Mouse (Mus musculus) liver, adult 2 months (tissue): ENCODE data around the gene Ptprs. TPM values are rescaled to one million over a fixed set of nuclear protein-coding genes. Genes with fewer than 3 reads are reported as not detected.

Source experiments
- DNase-seq: peaks from one replicate; pipeline ENCODE4 v3.0.0-alpha.2; 2011; ENCODE audit warnings: low read depth, low spot score; ENCODE audit errors: extremely low read depth
- H3K27ac ChIP-seq: fragments of 200-500 bp; replicated peaks from 2 replicates; pipeline ENCODE4 v1.5.1; 2012; ENCODE audit warnings: low read depth, mild to moderate bottlenecking, control low read depth, inconsistent platforms, low read length; ENCODE audit not compliant: insufficient read depth
- H3K27me3 ChIP-seq: fragments of 200-500 bp; 2 replicates; pipeline ENCODE4 v1.6.1; 2012; ENCODE audit warnings: mild to moderate bottlenecking, moderate library complexity, low read length, inconsistent platforms; ENCODE audit not compliant: control insufficient read depth, insufficient read depth
- H3K36me3 ChIP-seq: fragments of 200-500 bp; 2 replicates; pipeline ENCODE4 v1.6.1; 2012; ENCODE audit warnings: low read length, inconsistent platforms; ENCODE audit not compliant: control insufficient read depth, insufficient read depth
- H3K4me1 ChIP-seq: fragments of 200-500 bp; 2 replicates; pipeline ENCODE4 v1.6.1; 2011; ENCODE audit warnings: low read length; ENCODE audit not compliant: control insufficient read depth, insufficient read depth
- H3K4me3 ChIP-seq: fragments of 200-500 bp; 2 replicates; pipeline ENCODE4 v1.5.1; 2011; ENCODE audit warnings: low read depth, mild to moderate bottlenecking, control low read depth, low read length, moderate library complexity; ENCODE audit not compliant: insufficient read depth
- H3K79me2 ChIP-seq: fragments of 200-500 bp; 2 replicates; pipeline ENCODE4 v1.6.1; 2012; ENCODE audit warnings: inconsistent platforms, mild to moderate bottlenecking, low read length, moderate library complexity; ENCODE audit not compliant: control insufficient read depth, insufficient read depth
- H3K9ac ChIP-seq: fragments of 200-500 bp; 2 replicates; pipeline ENCODE4 v1.6.1; 2012; ENCODE audit warnings: low read depth, mild to moderate bottlenecking, control low read depth, inconsistent platforms, low read length
- CTCF ChIP-seq: fragments of 200-500 bp; IDR thresholded peaks from 2 replicates; pipeline ENCODE4 v1.5.1; 2011; ENCODE audit warnings: low read depth, low read length, control low read depth
- POLR2A ChIP-seq: fragments of 200-500 bp; IDR thresholded peaks from 2 replicates; pipeline ENCODE4 v1.6.1; 2011; ENCODE audit warnings: low read length, control low read depth; ENCODE audit not compliant: insufficient read depth; ENCODE audit errors: extremely low read depth
- WGBS: fragments of 180-500 bp; shearing (Covaris S2); methylation state at CpG from one replicate; pipeline ENCODE4 v1.1.7; 2018; 5-methylcytosine and 5-hydroxymethylcytosine counted together
- polyA plus RNA-seq: library from polyadenylated mRNA; depleted of rRNA; stranded (reverse); fragments of >200 nt; gene quantifications from 2 replicates; pipeline ENCODE4 v1.2.3, GENCODE M21; 2012
- total RNA-seq: library from RNA; depleted of rRNA; stranded (reverse); fragments of >200 nt; gene quantifications from 2 replicates; pipeline ENCODE4 v1.2.3, GENCODE M21; 2014

Ptprs gene
- total and polyA plus RNA-seq, 2 experiments: 4.4 to 10.2 TPM

GRCm38 (mm10) chr17:56499229-56499628 lies 22.9 kb upstream of the Ptprs start:
- H3K9ac ChIP-seq: no peak overlapping the region
- no peaks in the 10 kb centered on the region for H3K4me1 ChIP-seq
- no peaks in the 10 kb centered on the region for H3K36me3 ChIP-seq
- no peak overlapping the region for H3K4me3 ChIP-seq
- no peak for TF ChIP-seq CTCF
- TF ChIP-seq POLR2A: no peak
- no peak for DNase-seq
- H3K27ac ChIP-seq: no peak overlapping the region
- peaks cover 2% of the 10 kb centered on the region; the same call in 1 of the 2 replicates for H3K27me3 ChIP-seq
- H3K79me2 ChIP-seq: no peaks in the 10 kb centered on the region
- WGBS: 78% methylated on average over 5 of the region's 5 CpGs

DNA sequence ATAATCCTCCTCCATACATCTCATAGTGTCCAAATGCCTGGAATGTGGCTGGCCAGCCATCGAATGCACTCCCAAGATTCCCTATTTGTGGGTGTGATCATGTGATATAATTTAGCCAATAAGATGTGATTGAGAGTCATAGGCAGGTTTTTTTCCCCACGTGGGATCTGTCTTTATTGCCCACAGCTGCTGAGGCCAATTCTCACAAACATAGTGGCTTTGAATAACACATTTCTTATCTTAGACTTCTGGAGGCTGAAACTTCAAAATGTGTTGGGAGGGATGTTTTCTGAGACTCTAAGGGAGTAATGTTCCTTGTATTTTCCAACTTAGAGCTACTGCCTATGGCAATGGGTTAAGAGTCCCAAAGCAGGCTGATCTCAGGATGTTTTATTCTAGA lies 18.2 kb upstream of the Ptprs start:
- 67% methylated on average over 2 of the region's 2 CpGs for WGBS
- peaks cover 2% of the 10 kb centered on the region; the same call in 1 of the 2 replicates for H3K27me3 ChIP-seq
- no peaks in the 10 kb centered on the region for H3K79me2 ChIP-seq
- no peak overlapping the region for H3K9ac ChIP-seq
- H3K27ac ChIP-seq: no peak overlapping the region
- H3K36me3 ChIP-seq: no peaks in the 10 kb centered on the region
- no peak overlapping the region for H3K4me3 ChIP-seq
- DNase-seq: no peak
- TF ChIP-seq CTCF: no peak
- no peak for TF ChIP-seq POLR2A
- no peaks in the 10 kb centered on the region for H3K4me1 ChIP-seq

DNA sequence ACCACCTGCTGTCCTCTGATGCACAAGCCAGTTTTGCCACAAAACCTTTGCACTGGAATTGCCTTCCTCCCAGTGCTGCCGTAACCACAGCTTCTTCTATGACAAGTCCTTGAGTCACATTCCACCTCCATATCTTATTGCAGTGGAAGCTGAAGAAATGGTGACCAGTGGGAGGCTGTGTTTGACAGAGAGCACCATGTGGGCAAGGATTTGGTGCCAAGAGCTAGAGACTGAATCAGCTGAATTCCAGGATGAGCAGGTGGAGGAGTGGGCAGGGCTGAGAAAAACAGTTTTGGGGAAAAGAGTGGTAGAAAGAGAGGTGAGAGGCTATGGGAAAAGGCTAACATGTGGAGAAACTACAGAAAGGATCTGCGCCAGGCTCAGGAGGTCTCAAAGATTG lies 17.6 kb upstream of the Ptprs start:
- DNase-seq: no peak
- Histone ChIP-seq H3K9ac (no peak overlapping the region), H3K36me3 (no peaks in the 10 kb centered on the region), H3K79me2 (no peaks in the 10 kb centered on the region), H3K4me3 (no peak overlapping the region), H3K4me1 (no peaks in the 10 kb centered on the region), H3K27ac (no peak overlapping the region), H3K27me3 (peaks cover 2% of the 10 kb centered on the region; the same call in 1 of the 2 replicates)
- no peak for TF ChIP-seq CTCF
- TF ChIP-seq POLR2A: no peak
- WGBS: 89% methylated on average over 2 of the region's 2 CpGs

DNA sequence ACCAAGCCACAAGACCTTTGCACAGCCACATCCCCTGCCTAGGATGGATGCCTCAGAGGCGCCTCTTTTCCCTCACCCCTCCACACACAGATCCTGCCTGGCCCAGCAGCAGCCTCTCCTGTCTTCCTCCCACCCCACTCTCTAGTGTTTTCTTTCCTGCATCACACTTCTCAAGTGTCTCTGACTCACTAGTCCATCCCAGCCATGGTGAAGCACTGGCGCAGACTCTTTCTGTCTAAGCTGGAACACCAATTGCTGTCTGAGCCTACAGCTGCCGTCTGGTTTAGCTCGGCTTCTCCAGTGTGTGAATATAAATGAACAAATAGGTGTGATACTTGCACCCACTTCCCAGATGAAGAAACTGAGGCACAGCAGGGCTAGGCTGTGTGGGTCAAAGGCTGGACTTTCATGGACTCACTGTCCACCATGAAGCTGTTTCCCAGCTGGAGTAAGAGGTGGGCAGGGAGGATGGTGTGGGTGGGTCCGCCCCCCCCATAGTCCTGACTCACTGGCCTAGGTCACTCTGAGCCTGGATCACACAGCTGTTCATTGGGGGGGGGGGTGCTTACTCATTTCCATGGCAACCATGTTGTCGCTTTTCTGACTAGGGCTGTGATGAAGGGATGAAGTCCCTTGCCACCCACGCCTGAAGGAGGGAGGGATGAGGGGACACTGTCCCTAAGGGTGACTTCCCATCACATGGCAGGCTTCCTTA lies 14.3 kb upstream of the Ptprs start:
- DNase-seq: no peak
- TF ChIP-seq CTCF (no peak), POLR2A (no peak)

GRCm38 (mm10) chr17:56488028-56488427 lies 11.7 kb upstream of the Ptprs start:
- Histone ChIP-seq H3K4me1 (no peaks in the 10 kb centered on the region), H3K79me2 (no peaks in the 10 kb centered on the region), H3K9ac (no peak overlapping the region), H3K27me3 (no peaks in the 10 kb centered on the region), H3K36me3 (no peaks in the 10 kb centered on the region), H3K4me3 (no peak overlapping the region), H3K27ac (no peak overlapping the region)
- DNase-seq: no peak
- TF ChIP-seq POLR2A (no peak), CTCF (no peak)
- 26% methylated on average over 12 of the region's 12 CpGs for WGBS

More for the DNA sequence above, 14.3 kb upstream of the Ptprs start:
- H3K27ac ChIP-seq: no peak overlapping the region
- no peaks in the 10 kb centered on the region for H3K4me1 ChIP-seq
- no peaks in the 10 kb centered on the region for H3K79me2 ChIP-seq
- no peaks in the 10 kb centered on the region for H3K36me3 ChIP-seq
- no peaks in the 10 kb centered on the region for H3K27me3 ChIP-seq
- 90% methylated on average over 7 of the region's 7 CpGs for WGBS
- H3K9ac ChIP-seq: no peak overlapping the region
- no peak overlapping the region for H3K4me3 ChIP-seq

DNA sequence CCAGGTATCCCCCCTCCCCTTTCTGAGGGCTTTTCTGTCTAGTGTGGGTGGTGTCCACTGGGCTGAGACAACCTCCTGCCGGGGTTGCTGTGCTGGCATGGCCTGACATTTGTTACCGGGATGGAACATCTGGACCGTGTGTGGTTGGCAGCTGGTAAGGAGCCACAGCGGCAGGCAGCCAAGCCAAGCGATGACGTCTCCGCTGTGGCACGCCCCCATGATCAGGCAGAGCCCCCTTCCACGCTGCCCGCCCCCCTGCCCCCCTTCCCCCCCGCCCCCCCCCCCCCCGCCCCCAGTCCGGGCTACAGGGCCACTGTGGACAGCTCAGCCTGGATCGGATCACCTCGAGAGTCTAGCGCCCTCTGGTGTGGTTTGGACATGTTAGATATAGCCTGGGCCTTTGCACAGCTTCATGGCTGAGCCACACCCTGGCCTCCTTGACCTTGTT lies 11.2 kb upstream of the Ptprs start:
- Histone ChIP-seq H3K79me2 (no peaks in the 10 kb centered on the region), H3K27me3 (no peaks in the 10 kb centered on the region), H3K9ac (no peak overlapping the region), H3K4me3 (no peak overlapping the region), H3K4me1 (no peaks in the 10 kb centered on the region), H3K36me3 (no peaks in the 10 kb centered on the region), H3K27ac (no peak overlapping the region)
- WGBS: 26% methylated on average over 10 of the region's 16 CpGs
- DNase-seq: no peak
- TF ChIP-seq POLR2A (no peak), CTCF (peak; percentile 59)
